Mouse (Mus musculus) layer of hippocampus, adult 2 months (tissue): ENCODE results near the gene Ssu2. TPM values are rescaled to one million over a fixed set of nuclear protein-coding genes. Genes with fewer than 3 reads are reported as not detected.
A peak's percentile ranks its signal among the peaks of the same experiment; 100 is the strongest.

Experiments
- DNase-seq, 2 experiments: peaks; one replicate each; pipeline ENCODE4 v3.0.0; 2022; ENCODE audit warnings: low spot score in 2 of 2
- H3K27ac ChIP-seq: fragments of 200-600 bp; 2 replicates; pipeline ENCODE4 v1.8.1; 2022
- H3K4me3 ChIP-seq: fragments of 200-600 bp; 2 replicates; pipeline ENCODE4 v1.8.1; 2022; ENCODE audit warnings: mild to moderate bottlenecking
- CTCF ChIP-seq: fragments of 200-600 bp; conservative IDR thresholded peaks from 2 replicates; pipeline ENCODE4 v1.8.1; 2022; ENCODE audit warnings: antibody characterized with exemption, mild to moderate bottlenecking, moderate library complexity
- total RNA-seq, 2 experiments: library from RNA; stranded (reverse); gene quantifications; 2 replicates each; pipeline ENCODE4 v1.2.3; 2021

The Ssu2 gene
- total RNA-seq, 2 experiments from 2014 or later: 0.32 to 0.44 TPM

DNA sequence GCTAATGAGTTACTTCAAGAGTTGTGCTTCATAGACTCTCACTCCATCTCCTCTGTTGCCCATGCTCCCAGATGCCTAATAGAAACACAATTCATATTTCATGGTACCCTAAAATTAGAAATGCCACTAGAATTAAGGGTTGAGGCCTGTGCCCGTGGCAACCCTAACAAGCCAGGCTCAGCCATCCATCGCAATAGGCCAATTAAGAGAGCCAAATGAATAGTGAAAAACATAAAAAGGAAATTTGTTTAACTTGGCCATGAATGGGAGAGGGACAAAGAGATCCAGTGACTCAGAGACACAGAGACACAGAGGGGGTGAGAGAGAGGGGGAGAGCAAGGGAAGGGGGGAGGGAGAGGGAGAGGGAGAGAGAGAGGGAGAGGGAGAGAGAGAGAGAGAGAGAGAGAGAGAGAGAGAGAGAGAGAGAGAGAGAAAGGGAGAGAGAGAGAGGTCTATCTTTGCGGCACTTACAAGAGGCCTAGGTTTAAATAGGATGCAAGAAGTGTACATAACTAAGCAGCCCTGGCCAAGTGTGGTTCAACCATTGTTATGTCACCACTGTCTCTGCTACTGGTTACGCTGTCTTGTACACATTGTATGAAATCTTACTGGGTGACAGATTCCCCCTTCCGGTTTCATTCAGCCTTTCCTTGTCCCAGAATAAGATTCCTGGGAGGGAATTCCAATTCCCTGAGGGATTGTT is 57.2 kb downstream of the Ssu2 start:
- Histone ChIP-seq H3K4me3 (no peak overlapping the region), H3K27ac (no peak overlapping the region)
- TF ChIP-seq CTCF: no peak
- no peak for DNase-seq

DNA sequence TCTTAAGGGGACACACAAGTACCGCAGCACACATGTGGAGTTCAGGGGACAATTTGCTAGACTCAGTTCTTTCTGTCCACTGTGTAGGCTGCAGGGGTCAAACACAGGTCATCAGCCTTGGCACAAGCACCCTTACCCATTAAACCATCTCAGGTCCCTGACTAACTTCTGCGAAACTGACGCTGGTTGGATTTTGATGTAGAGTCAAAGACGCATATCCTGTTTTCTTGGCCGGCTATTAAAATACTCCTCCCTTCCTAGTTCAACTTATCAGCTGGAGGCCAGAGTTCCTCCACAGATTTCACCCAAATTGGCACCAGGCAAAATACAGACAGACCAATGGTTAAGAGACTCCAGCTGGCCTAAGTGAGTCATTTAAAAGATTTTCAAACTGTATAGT is 60.0 kb downstream of the Ssu2 start:
- no peak for TF ChIP-seq CTCF
- H3K27ac ChIP-seq: no peak overlapping the region
- H3K4me3 ChIP-seq: no peak overlapping the region
- DNase-seq: no peak

- no peak for DNase-seq
- no peak overlapping the region for H3K27ac ChIP-seq
- no peak overlapping the region for H3K4me3 ChIP-seq
- no peak for TF ChIP-seq CTCF
These were observed 62.6 kb downstream of the Ssu2 start for GRCm38 (mm10) chr6:112325213-112325612.

- no peak for DNase-seq
- no peak overlapping the region for H3K4me3 ChIP-seq
- H3K27ac ChIP-seq: no peak overlapping the region
- TF ChIP-seq CTCF: no peak
These were observed 64.9 kb downstream of the Ssu2 start for GRCm38 (mm10) chr6:112322916-112323315.

- TF ChIP-seq CTCF: no peak
These were observed 67.1 kb downstream of the Ssu2 start for GRCm38 (mm10) chr6:112320679-112321078.

GRCm38 (mm10) chr6:112319449-112319848 is 68.4 kb downstream of the Ssu2 start:
- Histone ChIP-seq H3K27ac (no peak overlapping the region), H3K4me3 (no peak overlapping the region)
- TF ChIP-seq CTCF: no peak
- no peak for DNase-seq

More at GRCm38 (mm10) chr6:112320679-112321078, 67.1 kb downstream of the Ssu2 start:
- no peak overlapping the region for H3K27ac ChIP-seq
- no peak for DNase-seq
- H3K4me3 ChIP-seq: no peak overlapping the region

- H3K27ac ChIP-seq: 0 out of 2 replicates have a peak overlapping the region, but pooled peaks have one; percentile 12
- no peak overlapping the region for H3K4me3 ChIP-seq
- no peak for TF ChIP-seq CTCF
- peak; percentile 25 to 41 for DNase-seq
These were observed 76.4 kb downstream of the Ssu2 start for GRCm38 (mm10) chr6:112311385-112311784.

DNA sequence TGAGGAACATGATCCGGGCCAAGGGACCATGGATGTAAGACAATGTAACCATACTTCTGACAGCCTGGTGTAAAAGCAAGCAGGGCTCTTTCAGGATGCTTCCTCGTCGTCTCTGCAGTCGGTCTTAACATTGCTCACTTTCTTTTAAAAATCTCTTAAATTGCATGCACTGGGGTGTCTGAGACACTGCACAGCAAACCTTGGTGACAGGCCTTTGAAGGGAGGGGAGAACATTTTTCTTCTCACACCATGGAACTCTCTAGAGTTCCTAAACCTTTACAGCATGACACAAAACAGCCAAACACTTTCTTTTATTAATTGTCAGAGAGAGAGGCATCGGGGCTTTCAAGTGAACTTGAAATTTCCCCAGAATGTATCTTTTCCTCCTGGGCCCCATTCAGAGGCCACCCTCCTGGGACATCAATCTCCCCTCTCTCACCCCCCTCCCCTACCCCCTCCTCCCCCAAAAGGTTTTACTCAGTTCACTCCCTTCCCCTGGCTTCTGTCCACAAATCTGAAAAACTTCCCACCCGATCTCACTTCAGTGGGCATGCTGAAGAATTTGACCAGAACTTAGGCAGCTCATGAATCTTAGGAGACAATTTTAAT is 78.4 kb downstream of the Ssu2 start:
- Histone ChIP-seq H3K27ac (no peak overlapping the region), H3K4me3 (no peak overlapping the region)
- no peak for TF ChIP-seq CTCF
- DNase-seq: no peak

Other genes starting within 250 kb of the Ssu2 start
- gene Lmcd1, start 114.3 kb downstream of the Ssu2 start, total RNA-seq: 1 to 10 TPM; 6.2 to 7.3 TPM
- under 1 TPM; 0.52 to 0.74 TPM for gene Cav3, start 71.5 kb upstream of the Ssu2 start, total RNA-seq
- 1 to 10 TPM; 5.5 to 6.9 TPM for gene Oxtr, start 101.9 kb upstream of the Ssu2 start, total RNA-seq